Mouse (Mus musculus) stomach, embryonic 16.5 days (tissue): ENCODE data around the gene Gfod2. TPM values are rescaled to one million over a fixed set of nuclear protein-coding genes. Genes with fewer than 3 reads are reported as not detected.

ENCODE experiments used
- ATAC-seq: fragments of 200-750 bp; cut with Nextera tagmentation; 2 replicates; pipeline ENCODE4 v1.8.0; 2017; ENCODE audit warnings: moderate number of reproducible peaks, moderate TSS enrichment; ENCODE audit not compliant: insufficient read depth, low FRiP score
- H3K27ac ChIP-seq: fragments of 300-500 bp; sonication (generic); 2 replicates; pipeline ENCODE4 v1.5.1; 2014; ENCODE audit warnings: low read length
- H3K27me3 ChIP-seq: fragments of 300-500 bp; sonication (generic); 2 replicates; pipeline ENCODE4 v1.6.1; 2014; ENCODE audit warnings: low read length, control low read depth, mixed read lengths; ENCODE audit not compliant: control insufficient read depth, insufficient read depth
- H3K36me3 ChIP-seq: fragments of 300-500 bp; sonication (generic); 2 replicates; pipeline ENCODE4 v1.6.1; 2014; ENCODE audit warnings: low read length; ENCODE audit not compliant: control insufficient read depth, insufficient read depth
- H3K4me1 ChIP-seq: fragments of 300-500 bp; sonication (generic); 2 replicates; pipeline ENCODE4 v1.6.1; 2014; ENCODE audit warnings: low read length, control low read depth, mixed read lengths; ENCODE audit not compliant: control insufficient read depth, insufficient read depth
- H3K4me2 ChIP-seq: fragments of 300-500 bp; sonication (generic); 2 replicates; pipeline ENCODE4 v1.6.1; 2014; ENCODE audit warnings: low read depth, low read length, mixed read lengths
- H3K4me3 ChIP-seq: fragments of 300-500 bp; sonication (generic); replicated peaks from 2 replicates; pipeline ENCODE4 v1.5.1; 2014; ENCODE audit warnings: mild to moderate bottlenecking, low read length
- H3K9ac ChIP-seq: fragments of 300-500 bp; sonication (generic); 2 replicates; pipeline ENCODE4 v1.6.1; 2014; ENCODE audit warnings: low read length
- H3K9me3 ChIP-seq: fragments of 300-500 bp; sonication (generic); replicated peaks from 2 replicates; pipeline ENCODE4 v1.6.1; 2016; ENCODE audit warnings: low read length, control low read depth; ENCODE audit not compliant: control insufficient read depth
- WGBS: fragments of 180-500 bp; shearing (Covaris S2); extraction: QIAGEN DNeasy Blood & Tissue Kit; methylation state at CpG from one replicate; pipeline ENCODE4 v1.1.7; 2014; 5-methylcytosine and 5-hydroxymethylcytosine counted together
- polyA plus RNA-seq: library from polyadenylated mRNA; unstranded; fragments of >200 nt; fragmentation: Nextera tagmentation; extraction: Ambion mirVana; gene quantifications from 2 replicates; pipeline ENCODE4 v1.2.1, GENCODE M21; 2015

Gene Gfod2
- polyA plus RNA-seq, 1 experiment from 2014 or later = 18.1 TPM

DNA sequence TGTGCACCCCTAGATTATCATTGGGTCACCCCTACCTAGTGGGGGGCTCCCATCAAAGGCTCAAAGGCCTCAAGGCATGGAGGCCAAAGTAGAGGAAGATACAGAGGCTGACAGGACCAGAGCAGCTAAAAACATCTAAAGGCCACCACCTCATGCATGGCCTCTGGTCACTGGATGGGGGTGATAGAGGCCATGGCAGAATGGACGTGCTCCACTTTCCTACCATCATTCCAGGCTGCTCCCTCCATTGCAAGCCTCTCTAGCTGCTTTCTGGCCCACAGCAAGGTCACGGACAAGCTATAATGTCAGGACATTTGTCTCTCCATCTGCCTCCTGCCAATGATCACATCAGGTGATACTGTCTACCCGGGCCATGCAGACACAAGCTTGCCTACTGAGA is 46.2 kb downstream of the Gfod2 start:
- Histone ChIP-seq H3K4me2 (no peak overlapping the region), H3K9me3 (no peaks in the 10 kb centered on the region), H3K4me1 (peaks cover 7% of the 10 kb centered on the region), H3K27me3 (no peaks in the 10 kb centered on the region), H3K27ac (no peak overlapping the region), H3K4me3 (no peak overlapping the region), H3K9ac (no peak overlapping the region), H3K36me3 (no peaks in the 10 kb centered on the region)
- whole genome bisulfite sequencing = 86% methylated on average over 3 of the region's 3 CpGs
- ATAC-seq = no peak

DNA sequence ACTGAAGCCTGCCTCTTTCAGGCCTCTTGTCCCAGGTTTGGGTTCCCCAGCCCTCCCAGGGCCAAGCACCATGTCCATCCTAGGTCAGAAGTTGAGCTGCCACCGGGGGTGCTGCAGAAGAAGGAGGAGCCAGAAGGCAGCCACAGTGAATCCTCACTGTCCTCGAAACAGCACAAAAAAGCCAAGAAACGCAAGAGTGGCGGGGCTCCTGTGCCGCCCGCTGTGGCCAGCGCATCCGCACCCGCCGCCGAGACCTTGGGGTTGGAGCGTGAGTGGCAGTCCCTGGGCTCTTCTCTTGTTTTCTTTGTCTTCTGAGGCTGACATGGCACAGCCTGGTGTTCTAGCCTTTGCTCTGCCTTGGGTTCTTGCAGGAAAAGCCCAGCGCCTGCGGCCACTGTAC is 49.1 kb downstream of the Gfod2 start:
- Histone ChIP-seq H3K36me3 (no peaks in the 10 kb centered on the region), H3K4me3 (no peak overlapping the region), H3K9ac (no peak overlapping the region), H3K4me1 (peaks cover 12% of the 10 kb centered on the region), H3K27me3 (no peaks in the 10 kb centered on the region), H3K27ac (no peak overlapping the region), H3K4me2 (no peak overlapping the region), H3K9me3 (no peaks in the 10 kb centered on the region)
- 80% methylated on average over 14 of the region's 14 CpGs for WGBS
- no peak for ATAC-seq

DNA sequence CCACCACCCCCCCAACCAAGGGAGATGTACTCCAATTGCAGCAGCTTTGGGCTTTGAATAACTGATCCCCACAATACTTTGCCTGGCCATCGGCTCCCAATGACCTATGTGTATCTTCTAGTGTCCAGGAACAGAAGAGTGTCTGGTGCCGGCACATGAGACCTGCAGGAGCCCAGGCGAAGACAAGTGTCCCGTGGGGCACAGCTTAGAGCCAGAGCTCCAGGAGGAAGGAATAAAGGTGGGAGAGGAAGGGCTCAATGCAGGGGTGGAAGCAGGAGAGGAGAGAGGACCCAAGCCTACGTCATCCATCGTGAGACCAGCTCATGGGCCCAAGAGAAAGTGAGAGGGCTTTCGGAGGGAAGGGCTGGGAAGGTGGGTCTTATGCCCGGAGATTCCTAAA is 49.8 kb downstream of the Gfod2 start:
- H3K9ac ChIP-seq = no peak overlapping the region
- H3K36me3 ChIP-seq = no peaks in the 10 kb centered on the region
- H3K4me2 ChIP-seq = no peak overlapping the region
- no peaks in the 10 kb centered on the region for H3K9me3 ChIP-seq
- no peak overlapping the region for H3K27ac ChIP-seq
- 90% methylated on average over 8 of the region's 8 CpGs for WGBS
- H3K4me3 ChIP-seq = no peak overlapping the region
- H3K27me3 ChIP-seq = no peaks in the 10 kb centered on the region
- peaks cover 12% of the 10 kb centered on the region for H3K4me1 ChIP-seq
- no peak for ATAC-seq

DNA sequence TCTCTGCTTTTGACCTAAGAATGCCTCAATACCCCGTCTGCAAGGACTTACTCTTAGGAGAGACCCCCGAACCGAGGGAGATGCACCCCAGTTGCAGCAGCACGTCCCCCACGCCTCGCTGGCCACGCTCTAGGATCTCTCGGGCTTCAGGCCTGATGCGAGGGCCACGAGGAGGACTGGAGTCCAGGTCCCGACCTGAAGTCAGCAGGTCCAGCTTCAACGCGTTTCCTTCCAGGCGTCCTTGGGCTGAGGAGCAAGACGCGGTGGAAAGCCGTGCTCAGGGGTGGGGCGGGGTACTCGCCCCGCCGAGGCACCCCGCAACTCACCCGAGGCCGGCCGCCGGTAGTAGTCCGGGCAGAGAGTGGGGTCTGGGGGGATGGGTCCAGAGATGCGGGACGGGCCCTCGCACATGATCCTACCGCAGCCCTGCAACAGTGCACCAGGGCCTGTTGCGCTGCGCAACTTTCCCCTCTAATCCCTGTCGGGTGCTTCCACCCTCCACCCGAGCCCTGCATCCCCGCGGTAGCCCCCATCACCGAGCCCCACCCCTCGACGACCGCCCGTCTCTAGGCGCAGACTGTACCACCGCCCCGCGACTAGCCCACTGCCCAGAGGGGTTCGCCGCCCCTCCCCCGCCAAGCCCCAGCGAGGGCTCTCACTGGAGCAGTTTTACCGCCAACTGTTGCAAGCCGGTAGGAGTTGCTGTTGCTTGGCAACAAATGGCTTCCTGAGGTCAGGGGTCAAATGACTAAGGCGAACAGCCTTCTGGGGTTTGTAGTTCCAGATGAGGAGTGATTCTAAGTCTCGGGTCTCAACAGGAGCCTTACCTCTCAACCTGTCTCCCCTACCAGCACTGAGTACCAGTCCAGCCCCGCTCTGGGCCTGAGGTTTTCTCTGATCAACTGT is 50.7 kb downstream of the Gfod2 start, which contains the start of the genes 4933405L10Rik and Enkd1:
TSS of gene 4933405L10Rik (plus strand) at position 158 of the 906 bp plus-strand sequence.
TSS of gene Enkd1 (minus strand) at position 713 of the 906 bp plus-strand sequence.
- peak within 1 kb of the TSS; percentile 85 for H3K4me3 ChIP-seq
- no peaks in the 10 kb centered on the region for H3K9me3 ChIP-seq
- peak; percentile 80 for ATAC-seq
- WGBS = under 1% methylated on average over 55 of the region's 55 CpGs
- peak within 1 kb of the TSS; percentile 81 for H3K9ac ChIP-seq
- no peaks in the 10 kb centered on the region for H3K27me3 ChIP-seq
- peaks cover 12% of the 10 kb centered on the region for H3K4me1 ChIP-seq
- peak within 1 kb of the TSS; percentile 99 for H3K4me2 ChIP-seq
- H3K36me3 ChIP-seq = no peaks in the 10 kb centered on the region
- H3K27ac ChIP-seq = no peak within 1 kb of the TSS

DNA sequence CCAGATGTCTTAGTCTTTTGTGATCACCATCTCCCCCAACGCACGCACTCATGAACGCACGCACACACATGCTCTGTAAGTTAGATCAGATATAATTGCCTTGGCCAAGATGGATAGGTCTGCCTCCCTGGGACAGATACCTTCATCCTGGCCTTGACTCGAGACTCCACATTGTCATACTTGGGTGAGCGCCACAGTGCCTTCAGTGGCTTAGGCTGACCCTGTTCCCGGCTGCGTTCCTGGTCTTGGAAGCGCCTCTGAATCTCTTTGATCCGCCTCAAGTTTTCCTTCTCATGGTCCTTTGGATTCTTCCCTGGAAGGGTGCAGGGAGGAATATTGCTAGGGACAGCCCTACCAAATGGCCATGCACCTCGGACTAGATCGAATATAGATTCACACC is 52.0 kb downstream of the Gfod2 start:
- WGBS = 80% methylated on average over 12 of the region's 12 CpGs
- H3K4me3 ChIP-seq = no peak overlapping the region
- H3K27me3 ChIP-seq = no peaks in the 10 kb centered on the region
- H3K27ac ChIP-seq = no peak overlapping the region
- H3K4me2 ChIP-seq = no peak overlapping the region
- H3K36me3 ChIP-seq = no peaks in the 10 kb centered on the region
- no peak overlapping the region for H3K9ac ChIP-seq
- no peaks in the 10 kb centered on the region for H3K9me3 ChIP-seq
- no peak for ATAC-seq
- peaks cover 18% of the 10 kb centered on the region for H3K4me1 ChIP-seq

DNA sequence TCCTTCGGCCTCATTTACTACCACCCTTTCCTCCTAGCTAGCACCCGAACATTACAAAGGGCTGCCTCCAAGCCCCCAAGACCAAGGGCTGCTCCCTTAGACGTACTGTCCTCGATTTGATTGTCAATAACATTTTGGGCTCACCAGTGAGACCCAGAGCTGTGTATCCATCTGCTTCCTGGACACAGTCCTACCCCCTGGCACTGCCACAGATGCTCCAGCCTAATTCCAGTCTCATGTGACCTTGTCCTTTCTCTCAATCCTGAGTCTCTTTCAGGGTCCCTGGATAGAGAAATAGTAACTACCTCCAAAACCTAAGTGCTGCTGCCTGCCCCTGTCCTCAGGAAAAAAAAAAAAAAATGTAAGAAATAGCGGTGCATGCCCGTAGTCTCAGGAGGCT is 53.5 kb downstream of the Gfod2 start:
- no peak for ATAC-seq
- Histone ChIP-seq H3K27me3 (no peaks in the 10 kb centered on the region), H3K36me3 (no peaks in the 10 kb centered on the region), H3K4me3 (no peak overlapping the region), H3K9ac (no peak overlapping the region), H3K4me2 (no peak overlapping the region), H3K27ac (no peak overlapping the region), H3K4me1 (peaks cover 22% of the 10 kb centered on the region), H3K9me3 (no peaks in the 10 kb centered on the region)
- 91% methylated on average over 6 of the region's 6 CpGs for WGBS

DNA sequence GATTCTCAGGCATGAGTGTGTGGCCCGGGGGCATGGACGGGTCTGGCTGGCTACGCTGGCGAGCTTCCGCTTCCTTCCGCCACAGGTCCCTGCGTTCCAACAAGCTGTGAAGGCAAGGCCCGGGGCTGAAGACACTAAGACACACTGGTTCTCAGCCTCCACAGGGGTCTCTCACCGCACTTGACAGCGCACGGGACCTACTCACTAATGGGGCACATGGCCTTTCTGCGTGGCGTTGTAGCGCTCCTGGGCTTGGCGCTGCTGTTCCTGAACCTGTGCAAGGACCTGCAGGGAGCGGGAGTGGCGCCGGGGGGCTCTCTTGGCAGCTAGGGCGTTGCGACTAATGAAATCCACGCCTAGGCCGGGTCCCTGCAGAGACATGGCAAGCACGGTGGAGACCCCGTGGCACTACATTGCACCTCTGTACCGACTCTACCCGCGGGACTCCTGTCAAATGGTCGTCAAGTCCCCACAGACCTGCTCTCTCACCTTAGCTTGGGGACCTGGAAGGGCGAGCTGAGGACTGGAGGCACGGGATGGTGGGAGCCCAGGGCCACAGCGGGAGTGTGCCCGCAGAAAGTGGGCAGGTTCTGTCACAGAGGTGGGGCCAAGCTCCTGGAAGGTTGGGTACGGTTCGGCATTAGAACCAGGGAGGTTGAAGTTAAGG is 54.2 kb downstream of the Gfod2 start:
- no peaks in the 10 kb centered on the region for H3K9me3 ChIP-seq
- no peak overlapping the region for H3K4me2 ChIP-seq
- ATAC-seq = no peak
- no peak overlapping the region for H3K4me3 ChIP-seq
- H3K27ac ChIP-seq = no peak overlapping the region
- no peaks in the 10 kb centered on the region for H3K36me3 ChIP-seq
- H3K27me3 ChIP-seq = no peaks in the 10 kb centered on the region
- no peak overlapping the region for H3K9ac ChIP-seq
- peaks cover 23% of the 10 kb centered on the region for H3K4me1 ChIP-seq
- 94% methylated on average over 34 of the region's 34 CpGs for WGBS

GRCm38 (mm10) chr8:105702731-105703415 is 55.6 kb downstream of the Gfod2 start:
- Histone ChIP-seq H3K4me2 (no peak overlapping the region), H3K36me3 (0 out of 2 replicates have a peak, but pooled peaks cover 4% of the 10 kb centered on the region), H3K4me3 (no peak overlapping the region), H3K4me1 (peaks cover 20% of the 10 kb centered on the region), H3K9me3 (no peaks in the 10 kb centered on the region), H3K27me3 (no peaks in the 10 kb centered on the region), H3K9ac (no peak overlapping the region), H3K27ac (no peak overlapping the region)
- 90% methylated on average over 24 of the region's 24 CpGs for WGBS
- ATAC-seq = no peak
